Mouse (Mus musculus) kidney, embryonic 14.5 days (tissue): ENCODE measurements around the gene Ssc4d. TPM values are rescaled to one million over a fixed set of nuclear protein-coding genes. Genes with fewer than 3 reads are reported as not detected.

Experiments
- ATAC-seq: fragments of 200-750 bp; cut with Nextera tagmentation; 2 replicates; pipeline ENCODE4 v1.8.0; 2017; ENCODE audit warnings: moderate number of reproducible peaks, mild to moderate bottlenecking, moderate TSS enrichment, moderate library complexity; ENCODE audit not compliant: low FRiP score, low TSS enrichment
- H3K27ac ChIP-seq: fragments of 300-500 bp; sonication (generic); 2 replicates; pipeline ENCODE4 v1.5.1; 2014; ENCODE audit warnings: low read depth, mild to moderate bottlenecking, low read length, moderate library complexity, mixed read lengths
- H3K27me3 ChIP-seq: fragments of 300-500 bp; sonication (generic); 2 replicates; pipeline ENCODE4 v1.6.1; 2014; ENCODE audit warnings: mild to moderate bottlenecking, low read length; ENCODE audit not compliant: control insufficient read depth, insufficient read depth
- H3K36me3 ChIP-seq: fragments of 300-500 bp; sonication (generic); 2 replicates; pipeline ENCODE4 v1.6.1; 2014; ENCODE audit warnings: low read length, mixed read lengths; ENCODE audit not compliant: control insufficient read depth, insufficient read depth
- H3K4me1 ChIP-seq: fragments of 300-500 bp; sonication (generic); 2 replicates; pipeline ENCODE4 v1.6.1; 2014; ENCODE audit warnings: low read length, mixed read lengths; ENCODE audit not compliant: control insufficient read depth, insufficient read depth
- H3K4me2 ChIP-seq: fragments of 300-500 bp; sonication (generic); replicated peaks from 2 replicates; pipeline ENCODE4 v1.6.1; 2014; ENCODE audit warnings: low read depth, mild to moderate bottlenecking, low read length
- H3K4me3 ChIP-seq: fragments of 300-500 bp; sonication (generic); 2 replicates; pipeline ENCODE4 v1.5.1; 2014; ENCODE audit warnings: mild to moderate bottlenecking, low read length
- H3K9ac ChIP-seq: fragments of 300-500 bp; sonication (generic); 2 replicates; pipeline ENCODE4 v1.6.1; 2014; ENCODE audit warnings: low read depth, mild to moderate bottlenecking, low read length, moderate library complexity
- H3K9me3 ChIP-seq: fragments of 300-500 bp; sonication (generic); 2 replicates; pipeline ENCODE4 v1.6.1; 2016; ENCODE audit warnings: low read length; ENCODE audit not compliant: control insufficient read depth
- WGBS: fragments of 180-500 bp; shearing (Covaris S2); extraction: QIAGEN DNeasy Blood & Tissue Kit; methylation state at CpG from one replicate; pipeline ENCODE4 v1.1.7; 2014; 5-methylcytosine and 5-hydroxymethylcytosine counted together
- polyA plus RNA-seq: library from polyadenylated mRNA; unstranded; fragments of >200 nt; fragmentation: Nextera tagmentation; extraction: Ambion mirVana; gene quantifications from 2 replicates; pipeline ENCODE4 v1.2.1, GENCODE M21; 2014

The Ssc4d gene
- polyA plus RNA-seq, 1 experiment from 2014 or later = 10.2 TPM

- Histone ChIP-seq H3K27me3 (no peaks in the 10 kb centered on the region), H3K36me3 (no peaks in the 10 kb centered on the region), H3K9ac (no peak overlapping the region), H3K4me3 (no peak overlapping the region), H3K4me1 (no peaks in the 10 kb centered on the region), H3K4me2 (no peak overlapping the region), H3K9me3 (no peaks in the 10 kb centered on the region), H3K27ac (no peak overlapping the region)
- no peak for ATAC-seq
- whole genome bisulfite sequencing = 65% methylated on average over 11 of the region's 11 CpGs
These were observed 12.9 kb upstream of the Ssc4d start for GRCm38 (mm10) chr5:135987248-135987647.

- Histone ChIP-seq H3K9ac (no peak overlapping the region), H3K36me3 (no peaks in the 10 kb centered on the region), H3K4me1 (no peaks in the 10 kb centered on the region), H3K9me3 (no peaks in the 10 kb centered on the region), H3K4me2 (no peak overlapping the region), H3K4me3 (no peak overlapping the region), H3K27ac (no peak overlapping the region), H3K27me3 (no peaks in the 10 kb centered on the region)
- no peak for ATAC-seq
- 74% methylated on average over 6 of the region's 6 CpGs for WGBS
These were observed 10.3 kb upstream of the Ssc4d start for GRCm38 (mm10) chr5:135984546-135985044.

GRCm38 (mm10) chr5:135982398-135982797 is 8.1 kb upstream of the Ssc4d start:
- H3K9ac ChIP-seq = no peak overlapping the region
- H3K27ac ChIP-seq = no peak overlapping the region
- H3K36me3 ChIP-seq = no peaks in the 10 kb centered on the region
- no peaks in the 10 kb centered on the region for H3K4me1 ChIP-seq
- no peak overlapping the region for H3K4me3 ChIP-seq
- no peak overlapping the region for H3K4me2 ChIP-seq
- ATAC-seq = peak; percentile 63; the same call in 1 of the 2 replicates
- no peaks in the 10 kb centered on the region for H3K27me3 ChIP-seq
- no peaks in the 10 kb centered on the region for H3K9me3 ChIP-seq
- WGBS = 40% methylated on average over 6 of the region's 6 CpGs

- H3K27ac ChIP-seq = no peak within 1 kb of the TSS
- WGBS = 70% methylated on average over 8 of the region's 8 CpGs
- no peaks in the 10 kb centered on the region for H3K4me1 ChIP-seq
- H3K27me3 ChIP-seq = no peaks in the 10 kb centered on the region
- H3K9me3 ChIP-seq = no peaks in the 10 kb centered on the region
- no peak within 1 kb of the TSS for H3K4me3 ChIP-seq
- no peak within 1 kb of the TSS for H3K9ac ChIP-seq
- H3K36me3 ChIP-seq = no peaks in the 10 kb centered on the region
- H3K4me2 ChIP-seq = no peak within 1 kb of the TSS
- no peak for ATAC-seq
These were observed 5.6 kb upstream of the Ssc4d start, which contains the start of gene Zp3 for GRCm38 (mm10) chr5:135979904-135980303. Gene Zp3, plus strand, starts transcription at chr5:135980099.

- Histone ChIP-seq H3K4me2 (no peak overlapping the region), H3K4me1 (no peaks in the 10 kb centered on the region), H3K27ac (no peak overlapping the region), H3K27me3 (no peaks in the 10 kb centered on the region), H3K9ac (no peak overlapping the region), H3K9me3 (no peaks in the 10 kb centered on the region), H3K36me3 (no peaks in the 10 kb centered on the region), H3K4me3 (no peak overlapping the region)
- no peak for ATAC-seq
- WGBS = 86% methylated on average over 5 of the region's 5 CpGs
These were observed 5.0 kb upstream of the Ssc4d start for GRCm38 (mm10) chr5:135979381-135979780.

- Histone ChIP-seq H3K27ac (no peak overlapping the region), H3K9me3 (no peaks in the 10 kb centered on the region), H3K27me3 (no peaks in the 10 kb centered on the region), H3K36me3 (no peaks in the 10 kb centered on the region), H3K4me2 (no peak overlapping the region), H3K9ac (no peak overlapping the region), H3K4me3 (no peak overlapping the region), H3K4me1 (no peaks in the 10 kb centered on the region)
- no peak for ATAC-seq
- WGBS = 96% methylated on average over 8 of the region's 8 CpGs
These were observed 1.8 kb upstream of the Ssc4d start for GRCm38 (mm10) chr5:135975893-135976668.

GRCm38 (mm10) chr5:135971876-135972275 is 2.5 kb downstream of the Ssc4d start:
- H3K9ac ChIP-seq = no peak overlapping the region
- WGBS = 86% methylated on average over 7 of the region's 7 CpGs
- H3K27me3 ChIP-seq = no peaks in the 10 kb centered on the region
- H3K36me3 ChIP-seq = no peaks in the 10 kb centered on the region
- no peak overlapping the region for H3K27ac ChIP-seq
- ATAC-seq = no peak
- no peak overlapping the region for H3K4me3 ChIP-seq
- H3K4me1 ChIP-seq = no peaks in the 10 kb centered on the region
- no peak overlapping the region for H3K4me2 ChIP-seq
- no peaks in the 10 kb centered on the region for H3K9me3 ChIP-seq

GRCm38 (mm10) chr5:135970247-135970646 is 4.1 kb downstream of the Ssc4d start:
- no peaks in the 10 kb centered on the region for H3K36me3 ChIP-seq
- no peak overlapping the region for H3K9ac ChIP-seq
- no peak overlapping the region for H3K4me3 ChIP-seq
- H3K4me1 ChIP-seq = peaks cover 6% of the 10 kb centered on the region
- no peaks in the 10 kb centered on the region for H3K27me3 ChIP-seq
- ATAC-seq = no peak
- H3K27ac ChIP-seq = no peak overlapping the region
- H3K4me2 ChIP-seq = no peak overlapping the region
- no peaks in the 10 kb centered on the region for H3K9me3 ChIP-seq
- 74% methylated on average over 6 of the region's 6 CpGs for WGBS

GRCm38 (mm10) chr5:135968781-135969180 is 5.5 kb downstream of the Ssc4d start:
- no peaks in the 10 kb centered on the region for H3K27me3 ChIP-seq
- peaks cover 10% of the 10 kb centered on the region for H3K4me1 ChIP-seq
- no peak overlapping the region for H3K9ac ChIP-seq
- WGBS = 82% methylated on average over 1 of the region's 1 CpGs
- no peak for ATAC-seq
- H3K27ac ChIP-seq = no peak overlapping the region
- H3K4me3 ChIP-seq = no peak overlapping the region
- H3K4me2 ChIP-seq = no peak overlapping the region
- no peaks in the 10 kb centered on the region for H3K36me3 ChIP-seq
- no peaks in the 10 kb centered on the region for H3K9me3 ChIP-seq
